Mouse (Mus musculus) myocyte (in vitro differentiated cells): Measurements from ENCODE around the gene Itm2b. TPM values are rescaled to one million over a fixed set of nuclear protein-coding genes. Genes with fewer than 3 reads are reported as not detected.

ENCODE experiments used
- H3K27me3 ChIP-seq: one replicate; pipeline ENCODE4 v1.6.1; 2011; ENCODE audit not compliant: control insufficient read depth, insufficient read depth, insufficient read length
- H3K36me3 ChIP-seq: one replicate; pipeline ENCODE4 v1.6.1; 2011; ENCODE audit not compliant: control insufficient read depth, insufficient read depth
- H3K4me2 ChIP-seq: one replicate; pipeline ENCODE4 v1.6.1; 2011; ENCODE audit warnings: low read depth, control low read depth
- H3K4me3 ChIP-seq: one replicate; pipeline ENCODE4 v1.5.1; 2011; ENCODE audit warnings: mild to moderate bottlenecking, control low read depth, moderate library complexity
- H3K79me2 ChIP-seq: one replicate; pipeline ENCODE4 v1.6.1; 2011; ENCODE audit not compliant: control insufficient read depth, insufficient read depth
- H3ac ChIP-seq: one replicate; pipeline ENCODE4 v1.6.1; 2011; ENCODE audit not compliant: control insufficient read depth, insufficient read length
- CEBPB ChIP-seq: IDR thresholded peaks from 2 replicates; pipeline ENCODE4 v1.6.1; 2011; ENCODE audit warnings: mild to moderate bottlenecking, moderate library complexity; ENCODE audit not compliant: poor library complexity, insufficient read depth, severe bottlenecking
- E2F4 ChIP-seq: IDR thresholded peaks from one replicate; pipeline ENCODE4 v1.6.1; 2011; ENCODE audit warnings: mild to moderate bottlenecking, control low read depth, moderate library complexity; ENCODE audit not compliant: insufficient read depth
- MAX ChIP-seq: IDR thresholded peaks from one replicate; pipeline ENCODE4 v1.6.1; 2011; ENCODE audit warnings: low read depth, mild to moderate bottlenecking, control low read depth
- MYOD1 ChIP-seq, 3 experiments: IDR thresholded peaks; one replicate each; pipeline ENCODE4 v1.6.1; 2011; ENCODE audit warnings: control low read depth in 2 of 3, low read depth in 2 of 3, mild to moderate bottlenecking in 2 of 3, moderate library complexity in 1 of 3; ENCODE audit not compliant: insufficient read length in 2 of 3, control insufficient read depth in 1 of 3
- MYOG ChIP-seq, 3 experiments: IDR thresholded peaks; one replicate each; pipeline ENCODE4 v1.6.1; 2011; ENCODE audit warnings: control low read depth in 2 of 3, low read depth in 2 of 3, mild to moderate bottlenecking in 2 of 3; ENCODE audit not compliant: insufficient read length in 2 of 3, control insufficient read depth in 1 of 3, insufficient read depth in 1 of 3
- POLR2A ChIP-seq: IDR thresholded peaks from one replicate; pipeline ENCODE4 v1.6.1; 2011; ENCODE audit warnings: low read depth, mild to moderate bottlenecking, control low read depth, moderate library complexity; ENCODE audit not compliant: insufficient read length
- POLR2AphosphoS2 ChIP-seq: IDR thresholded peaks from one replicate; pipeline ENCODE4 v1.6.1; 2011; ENCODE audit warnings: low read depth, control low read depth; ENCODE audit not compliant: insufficient read length
- REST ChIP-seq: IDR thresholded peaks from one replicate; pipeline ENCODE4 v1.6.1; 2011; ENCODE audit warnings: mild to moderate bottlenecking, control low read depth, moderate library complexity; ENCODE audit not compliant: insufficient read depth, insufficient read length
- SRF ChIP-seq: IDR thresholded peaks from one replicate; pipeline ENCODE4 v1.6.1; 2011; ENCODE audit warnings: low read depth; ENCODE audit not compliant: control insufficient read depth, insufficient read length
- TCF12 ChIP-seq: IDR thresholded peaks from one replicate; pipeline ENCODE4 v1.6.1; 2011; ENCODE audit warnings: mild to moderate bottlenecking, control low read depth; ENCODE audit not compliant: poor library complexity, insufficient read depth, severe bottlenecking
- TCF3 ChIP-seq: IDR thresholded peaks from one replicate; pipeline ENCODE4 v1.6.1; 2011; ENCODE audit warnings: low read depth, control low read depth; ENCODE audit not compliant: insufficient read length
- USF1 ChIP-seq: IDR thresholded peaks from one replicate; pipeline ENCODE4 v1.6.1; 2011; ENCODE audit warnings: low read depth, mild to moderate bottlenecking, control low read depth, moderate library complexity
- polyA plus RNA-seq: library from polyadenylated mRNA; unstranded; fragments of >200 nt; fragmentation: generic; extraction: Trizol; gene quantifications from one replicate; pipeline ENCODE4 v1.2.1, GENCODE M21; 2012; ENCODE audit warnings: missing spikeins

Itm2b gene
- polyA plus RNA-seq, 1 experiment = 530 TPM

DNA sequence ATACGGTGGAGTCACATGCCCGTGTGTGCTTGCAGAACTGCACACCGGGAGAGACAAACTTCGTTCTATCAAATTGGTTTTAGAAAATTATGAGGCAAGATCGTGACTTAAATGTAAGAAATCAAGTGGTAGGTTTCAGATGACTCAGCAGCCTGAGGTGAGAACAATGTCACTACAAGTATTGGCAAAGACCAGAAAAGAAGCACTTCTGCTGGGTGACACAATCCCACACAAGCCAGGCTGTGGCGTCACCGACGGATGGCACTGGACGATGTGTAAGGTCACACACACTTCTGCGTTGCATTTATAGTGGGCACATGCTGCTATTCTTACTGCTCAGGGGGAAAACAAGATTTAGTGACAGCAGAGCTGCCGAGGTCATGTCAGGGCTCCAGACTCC is 21.3 kb downstream of the Itm2b start:
- no peaks in the 10 kb centered on the region for H3K27me3 ChIP-seq
- TF ChIP-seq TCF12 = no peak
- TF ChIP-seq USF1 = no peak
- TF ChIP-seq MAX = no peak
- TF ChIP-seq TCF3 = no peak
- no peak overlapping the region for H3K4me2 ChIP-seq
- H3K4me3 ChIP-seq = no peak overlapping the region
- no peak overlapping the region for H3ac ChIP-seq
- H3K79me2 ChIP-seq = peaks cover 4% of the 10 kb centered on the region
- peaks cover 94% of the 10 kb centered on the region for H3K36me3 ChIP-seq

DNA sequence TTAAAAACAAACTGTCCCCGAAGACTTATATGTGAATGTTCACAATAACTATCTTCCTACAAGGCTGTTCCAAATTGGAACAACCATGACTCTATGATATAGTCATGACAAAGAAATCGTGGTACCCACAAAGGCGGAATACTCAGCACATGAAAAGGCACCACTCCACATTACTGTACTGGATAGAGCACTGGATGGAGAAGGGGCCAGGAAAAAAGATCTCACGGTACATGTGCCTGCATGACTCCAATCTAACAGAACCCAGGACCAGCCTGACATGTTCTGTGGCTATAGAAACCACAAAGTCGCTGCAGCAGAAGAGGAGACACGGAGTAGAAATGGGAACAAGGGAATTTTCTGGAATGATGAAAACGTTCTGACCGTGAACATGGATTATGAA is 30.4 kb downstream of the Itm2b start:
- Histone ChIP-seq H3K4me2 (no peak overlapping the region), H3ac (no peak overlapping the region), H3K27me3 (no peaks in the 10 kb centered on the region), H3K79me2 (no peaks in the 10 kb centered on the region), H3K4me3 (no peak overlapping the region), H3K36me3 (peaks cover 45% of the 10 kb centered on the region)
- TF ChIP-seq TCF12 (no peak), POLR2AphosphoS2 (no peak), CEBPB (no peak), TCF3 (no peak), E2F4 (no peak)

DNA sequence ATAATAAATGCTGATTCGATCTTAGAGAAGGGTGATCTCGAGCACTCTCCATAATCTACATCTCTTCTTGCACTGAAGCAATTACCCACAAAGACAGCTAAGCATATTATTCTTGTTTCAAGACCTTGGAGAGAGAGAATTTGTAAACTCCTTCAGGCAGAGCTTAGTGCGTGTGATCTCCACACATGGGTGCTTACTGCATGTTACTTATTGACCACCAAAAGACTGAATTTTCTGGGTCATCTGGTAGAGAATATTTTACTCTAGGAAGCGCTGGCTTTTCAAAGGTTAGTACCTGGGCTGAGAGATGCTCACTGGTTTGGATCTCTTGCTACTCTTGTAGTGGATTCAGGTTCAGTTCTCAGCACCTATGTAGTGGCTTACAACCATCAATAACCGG is 34.0 kb downstream of the Itm2b start:
- peaks cover 18% of the 10 kb centered on the region for H3K36me3 ChIP-seq
- no peak overlapping the region for H3K4me3 ChIP-seq
- H3K27me3 ChIP-seq = no peaks in the 10 kb centered on the region
- no peak overlapping the region for H3K4me2 ChIP-seq
- no peak overlapping the region for H3ac ChIP-seq
- H3K79me2 ChIP-seq = no peaks in the 10 kb centered on the region
- TF ChIP-seq REST (no peak), CEBPB (no peak), MYOD1 (IDR thresholded peaks at IDR 0.05; ENCODE audit: control insufficient read depth in 1 of 3, insufficient read length in 2 of 3, low read depth in 2 of 3) (no peak), TCF3 (no peak), SRF (no peak), MAX (no peak), USF1 (no peak), POLR2A (no peak), TCF12 (no peak)

DNA sequence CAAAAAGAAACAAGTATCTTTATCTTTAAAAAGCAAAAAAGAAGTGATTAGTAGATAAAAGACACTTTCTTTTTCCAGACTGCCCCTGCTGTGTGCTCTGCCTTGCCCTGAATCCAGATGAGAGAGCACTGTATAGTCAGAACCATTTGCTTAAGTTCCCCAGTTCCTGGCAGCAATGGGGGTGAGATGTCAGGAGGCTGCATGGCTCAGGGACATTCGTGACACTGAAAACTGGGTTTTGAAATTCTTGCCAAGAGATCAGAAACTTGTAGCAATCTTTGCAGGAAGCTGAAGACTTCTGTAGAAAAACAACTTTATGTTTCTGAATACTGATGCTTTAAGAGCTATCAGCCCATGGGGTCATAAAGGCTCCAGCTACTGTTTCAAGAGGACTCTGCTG is 35.1 kb downstream of the Itm2b start:
- Histone ChIP-seq H3K4me3 (no peak overlapping the region), H3K27me3 (no peaks in the 10 kb centered on the region), H3K79me2 (no peaks in the 10 kb centered on the region), H3K36me3 (peaks cover 18% of the 10 kb centered on the region), H3K4me2 (no peak overlapping the region), H3ac (no peak overlapping the region)
- TF ChIP-seq TCF3 = no peak
- TF ChIP-seq CEBPB = no peak
- TF ChIP-seq USF1 = no peak
- TF ChIP-seq REST = no peak
- no peak for TF ChIP-seq MYOG (IDR thresholded peaks at IDR 0.05; ENCODE audit: control insufficient read depth in 1 of 3, insufficient read depth in 1 of 3, insufficient read length in 2 of 3, low read depth in 2 of 3)
- no peak for TF ChIP-seq POLR2AphosphoS2
- TF ChIP-seq E2F4 = no peak
- TF ChIP-seq MYOD1 (IDR thresholded peaks at IDR 0.05; ENCODE audit: control insufficient read depth in 1 of 3, insufficient read length in 2 of 3, low read depth in 2 of 3) = no peak
- TF ChIP-seq SRF = no peak
- TF ChIP-seq MAX = no peak
- no peak for TF ChIP-seq TCF12
- TF ChIP-seq POLR2A = no peak

DNA sequence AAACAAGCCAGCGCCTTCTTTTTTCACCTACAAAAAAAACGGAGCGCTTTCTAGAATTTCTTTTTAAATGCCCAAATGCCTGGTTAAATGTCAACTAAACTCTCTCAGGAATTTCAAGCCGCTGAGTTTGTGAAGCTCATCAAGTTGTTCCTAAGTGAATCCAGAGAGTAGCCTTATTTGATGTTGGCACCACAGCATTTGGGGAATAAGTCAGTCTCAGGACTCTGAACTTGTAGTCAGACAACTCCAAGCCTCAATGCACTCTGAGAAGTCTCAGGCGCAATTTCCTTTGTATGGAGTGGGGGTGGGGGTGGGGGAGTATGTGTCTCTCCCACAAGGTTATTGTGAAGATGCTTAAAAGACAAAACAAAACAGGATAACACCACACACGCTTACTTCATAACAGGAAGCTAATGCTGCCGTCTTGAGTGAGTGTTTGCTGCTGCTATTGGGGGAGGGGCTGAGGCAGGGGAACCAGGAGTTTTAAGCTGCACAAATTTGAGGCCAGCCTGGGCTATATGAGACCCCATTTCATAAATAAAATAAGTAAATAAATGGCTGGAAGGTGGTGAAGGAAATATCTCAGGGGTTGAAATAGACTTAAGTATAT is 35.9 kb downstream of the Itm2b start:
- peaks cover 18% of the 10 kb centered on the region for H3K36me3 ChIP-seq
- H3K4me3 ChIP-seq = no peak overlapping the region
- H3K4me2 ChIP-seq = no peak overlapping the region
- H3K27me3 ChIP-seq = no peaks in the 10 kb centered on the region
- no peak overlapping the region for H3ac ChIP-seq
- H3K79me2 ChIP-seq = no peaks in the 10 kb centered on the region
- TF ChIP-seq TCF3 (no peak), MAX (no peak), E2F4 (no peak), MYOD1 (IDR thresholded peaks at IDR 0.05; ENCODE audit: control insufficient read depth in 1 of 3, insufficient read length in 2 of 3, low read depth in 2 of 3) (no peak), SRF (no peak), TCF12 (no peak)

DNA sequence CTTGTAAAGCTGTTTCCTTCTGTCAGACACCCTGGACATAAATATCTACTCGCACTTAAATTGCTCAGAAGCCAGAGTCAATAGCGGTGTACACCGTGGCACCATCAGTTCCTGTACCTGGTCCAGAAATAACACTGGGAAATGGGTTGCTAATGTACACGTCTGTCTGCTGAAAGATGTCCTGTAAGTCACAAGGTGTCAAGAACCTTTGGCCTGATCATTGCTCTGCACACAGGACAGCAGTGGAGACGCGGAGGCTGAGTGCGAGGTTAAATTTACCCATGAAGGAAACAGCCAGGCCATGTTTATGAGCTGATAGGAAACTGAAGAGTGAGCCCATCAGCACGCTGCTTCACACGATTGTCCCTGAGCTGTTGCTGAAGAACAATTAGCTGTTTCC is 37.8 kb downstream of the Itm2b start:
- Histone ChIP-seq H3K36me3 (peaks cover 14% of the 10 kb centered on the region), H3K27me3 (no peaks in the 10 kb centered on the region), H3K79me2 (no peaks in the 10 kb centered on the region), H3ac (no peak overlapping the region), H3K4me2 (no peak overlapping the region), H3K4me3 (no peak overlapping the region)
- TF ChIP-seq MYOD1 (IDR thresholded peaks at IDR 0.05; ENCODE audit: control insufficient read depth in 1 of 3, insufficient read length in 2 of 3, low read depth in 2 of 3) (no peak), E2F4 (no peak), SRF (no peak), POLR2A (no peak), TCF12 (no peak), MYOG (IDR thresholded peaks at IDR 0.05; ENCODE audit: control insufficient read depth in 1 of 3, insufficient read depth in 1 of 3, insufficient read length in 2 of 3, low read depth in 2 of 3) (no peak), MAX (no peak), CEBPB (no peak), REST (no peak), TCF3 (no peak), USF1 (no peak), POLR2AphosphoS2 (no peak)
